Mouse (Mus musculus): Measurements from ENCODE around the gene Utrn. TPM values are rescaled to one million over a fixed set of nuclear protein-coding genes. Genes with fewer than 3 reads are reported as not detected.

Gene Utrn
- total and polyA plus RNA-seq, 2 experiments from 2014 or later: 48.4 to 61.6 TPM

GRCm38 (mm10) chr10:12573601-12574000, 295.6 kb downstream of the Utrn start:
- Histone ChIP-seq H3K9me3 (replicated peaks; ENCODE audit: control insufficient read depth, low read length) (no peaks in the 10 kb centered on the region), H3K36me3 (replicated peaks; ENCODE audit: control insufficient read depth, insufficient read depth, low read length) (no peaks in the 10 kb centered on the region), H3K27ac (ENCODE audit: low read depth) (0 out of 2 replicates have a peak overlapping the region, but pooled peaks have one; percentile 11), H3K4me2 (ENCODE audit: low read depth, low read length) (peak overlapping the region; percentile 36; the same call in 1 of the 2 replicates), H3K4me3 (ENCODE audit: low read depth, low read length) (no peak overlapping the region), H3K27me3 (ENCODE audit: control insufficient read depth, insufficient read depth, low read length) (no peaks in the 10 kb centered on the region), H3K4me1 (ENCODE audit: control insufficient read depth, insufficient read depth) (no peaks in the 10 kb centered on the region), H3K9ac (replicated peaks; ENCODE audit: low read depth, low read length) (no peak overlapping the region)
- WGBS: 21% methylated on average over 6 of the region's 6 CpGs
- DNase-seq (ENCODE audit: low spot score): peak; percentile 36
- peak; percentile 44; the same call in 1 of the 2 replicates for ATAC-seq (ENCODE audit: insufficient read depth, low read depth)
- TF ChIP-seq EP300 (IDR thresholded peaks at IDR 0.05; ENCODE audit: low read depth) (no peak), CTCF (IDR thresholded peaks at IDR 0.05; ENCODE audit: low read depth) (no peak)

- Histone ChIP-seq H3K4me3 (ENCODE audit: low read depth, low read length) (no peak overlapping the region), H3K27me3 (ENCODE audit: control insufficient read depth, insufficient read depth, low read length) (no peaks in the 10 kb centered on the region), H3K4me1 (ENCODE audit: control insufficient read depth, insufficient read depth) (0 out of 2 replicates have a peak, but pooled peaks cover 4% of the 10 kb centered on the region), H3K36me3 (replicated peaks; ENCODE audit: control insufficient read depth, insufficient read depth, low read length) (no peaks in the 10 kb centered on the region), H3K9ac (replicated peaks; ENCODE audit: low read depth, low read length) (no peak overlapping the region), H3K9me3 (replicated peaks; ENCODE audit: control insufficient read depth, low read length) (no peaks in the 10 kb centered on the region), H3K4me2 (ENCODE audit: low read depth, low read length) (no peak overlapping the region), H3K27ac (ENCODE audit: low read depth) (no peak overlapping the region)
- ATAC-seq (ENCODE audit: insufficient read depth, low read depth): no peak
- TF ChIP-seq EP300 (IDR thresholded peaks at IDR 0.05; ENCODE audit: low read depth) (no peak), CTCF (IDR thresholded peaks at IDR 0.05; ENCODE audit: low read depth) (no peak)
- WGBS: 38% methylated on average over 4 of the region's 4 CpGs
- DNase-seq (ENCODE audit: low spot score): no peak
These were observed 296.4 kb downstream of the Utrn start for GRCm38 (mm10) chr10:12572759-12573158.

GRCm38 (mm10) chr10:12564425-12564824, 304.7 kb downstream of the Utrn start:
- WGBS: 48% methylated on average over 4 of the region's 4 CpGs
- Histone ChIP-seq H3K27ac (ENCODE audit: low read depth) (no peak overlapping the region), H3K4me1 (ENCODE audit: control insufficient read depth, insufficient read depth) (peaks cover 11% of the 10 kb centered on the region; the same call in 1 of the 2 replicates), H3K27me3 (ENCODE audit: control insufficient read depth, insufficient read depth, low read length) (no peaks in the 10 kb centered on the region), H3K36me3 (replicated peaks; ENCODE audit: control insufficient read depth, insufficient read depth, low read length) (no peaks in the 10 kb centered on the region), H3K4me3 (ENCODE audit: low read depth, low read length) (no peak overlapping the region), H3K9me3 (replicated peaks; ENCODE audit: control insufficient read depth, low read length) (no peaks in the 10 kb centered on the region), H3K9ac (replicated peaks; ENCODE audit: low read depth, low read length) (no peak overlapping the region), H3K4me2 (ENCODE audit: low read depth, low read length) (no peak overlapping the region)
- ATAC-seq (ENCODE audit: insufficient read depth, low read depth): no peak
- DNase-seq (ENCODE audit: low spot score): no peak
- TF ChIP-seq CTCF (IDR thresholded peaks at IDR 0.05; ENCODE audit: low read depth) (no peak), EP300 (IDR thresholded peaks at IDR 0.05; ENCODE audit: low read depth) (no peak)

DNA sequence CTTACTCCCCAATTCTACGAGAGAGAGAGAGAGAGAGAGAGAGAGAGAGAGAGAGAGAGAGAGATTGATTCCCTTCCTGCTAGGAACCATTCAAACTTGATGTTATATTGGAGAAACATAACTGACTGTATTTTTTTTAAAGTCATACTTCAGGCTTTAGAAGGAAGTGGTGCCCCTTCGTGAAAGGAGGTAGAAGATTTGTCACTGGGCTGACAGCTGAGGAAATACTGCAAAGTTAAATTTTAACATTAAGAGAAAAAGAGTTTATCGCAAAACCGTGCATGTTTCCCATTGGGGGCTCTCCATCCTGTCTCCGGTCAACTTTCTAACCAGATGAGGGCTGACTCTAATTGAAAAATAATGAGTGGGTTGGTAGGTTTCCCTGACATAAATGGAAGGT, 310.4 kb downstream of the Utrn start:
- DNase-seq (ENCODE audit: low spot score) (no peak), ATAC-seq (ENCODE audit: insufficient read depth, low read depth) (no peak)
- no peak overlapping the region for H3K9ac ChIP-seq (replicated peaks; ENCODE audit: low read depth, low read length)
- H3K4me3 ChIP-seq (ENCODE audit: low read depth, low read length): no peak overlapping the region
- H3K4me1 ChIP-seq (ENCODE audit: control insufficient read depth, insufficient read depth): no peaks in the 10 kb centered on the region
- 81% methylated on average over 5 of the region's 5 CpGs for WGBS
- no peaks in the 10 kb centered on the region for H3K36me3 ChIP-seq (replicated peaks; ENCODE audit: control insufficient read depth, insufficient read depth, low read length)
- H3K27me3 ChIP-seq (ENCODE audit: control insufficient read depth, insufficient read depth, low read length): no peaks in the 10 kb centered on the region
- no peak for TF ChIP-seq CTCF (IDR thresholded peaks at IDR 0.05; ENCODE audit: low read depth)
- no peak for TF ChIP-seq EP300 (IDR thresholded peaks at IDR 0.05; ENCODE audit: low read depth)
- no peaks in the 10 kb centered on the region for H3K9me3 ChIP-seq (replicated peaks; ENCODE audit: control insufficient read depth, low read length)
- no peak overlapping the region for H3K27ac ChIP-seq (ENCODE audit: low read depth)
- H3K4me2 ChIP-seq (ENCODE audit: low read depth, low read length): no peak overlapping the region

DNA sequence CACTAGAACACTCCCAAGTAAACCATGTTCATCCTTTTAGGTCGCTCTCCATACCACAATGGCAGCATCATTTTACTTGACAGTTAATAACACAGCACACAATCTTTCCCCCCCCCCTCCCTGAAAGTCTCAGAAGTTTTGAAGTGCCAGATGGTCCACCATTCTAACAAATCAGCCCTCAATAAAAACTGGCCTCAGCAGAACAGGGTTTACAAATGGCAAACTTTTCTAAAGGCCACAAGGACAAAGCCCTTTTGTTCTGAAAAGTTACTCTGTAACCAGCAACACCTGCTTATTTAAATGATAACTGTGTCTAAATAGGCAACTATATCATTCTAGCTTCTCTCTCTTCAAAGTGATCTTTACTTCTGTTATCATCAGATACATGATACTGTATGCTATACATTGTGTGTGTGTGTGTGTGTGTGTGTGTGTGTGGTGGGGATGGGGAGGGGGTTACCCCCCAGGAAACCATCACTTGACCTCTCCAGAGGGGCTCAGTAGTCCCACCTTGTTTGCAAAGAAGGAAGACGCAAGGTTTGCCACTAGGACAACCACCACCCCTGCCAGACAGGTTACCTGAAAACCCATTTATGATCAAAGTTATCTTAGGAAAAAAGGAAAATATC, 315.0 kb downstream of the Utrn start:
- TF ChIP-seq CTCF (IDR thresholded peaks at IDR 0.05; ENCODE audit: low read depth) (no peak), EP300 (IDR thresholded peaks at IDR 0.05; ENCODE audit: low read depth) (no peak)
- Histone ChIP-seq H3K27ac (ENCODE audit: low read depth) (no peak overlapping the region), H3K4me1 (ENCODE audit: control insufficient read depth, insufficient read depth) (no peaks in the 10 kb centered on the region), H3K9ac (replicated peaks; ENCODE audit: low read depth, low read length) (no peak overlapping the region), H3K36me3 (replicated peaks; ENCODE audit: control insufficient read depth, insufficient read depth, low read length) (no peaks in the 10 kb centered on the region), H3K27me3 (ENCODE audit: control insufficient read depth, insufficient read depth, low read length) (no peaks in the 10 kb centered on the region), H3K4me3 (ENCODE audit: low read depth, low read length) (no peak overlapping the region), H3K4me2 (ENCODE audit: low read depth, low read length) (no peak overlapping the region), H3K9me3 (replicated peaks; ENCODE audit: control insufficient read depth, low read length) (no peaks in the 10 kb centered on the region)
- DNase-seq (ENCODE audit: low spot score) (no peak), ATAC-seq (ENCODE audit: insufficient read depth, low read depth) (no peak)
- 95% methylated on average over 2 of the region's 2 CpGs for WGBS

GRCm38 (mm10) chr10:12552890-12553278, 316.3 kb downstream of the Utrn start:
- WGBS: 83% methylated on average over 5 of the region's 5 CpGs
- no peaks in the 10 kb centered on the region for H3K27me3 ChIP-seq (ENCODE audit: control insufficient read depth, insufficient read depth, low read length)
- no peak overlapping the region for H3K4me3 ChIP-seq (ENCODE audit: low read depth, low read length)
- H3K4me1 ChIP-seq (ENCODE audit: control insufficient read depth, insufficient read depth): peaks cover 4% of the 10 kb centered on the region; the same call in 1 of the 2 replicates
- no peaks in the 10 kb centered on the region for H3K36me3 ChIP-seq (replicated peaks; ENCODE audit: control insufficient read depth, insufficient read depth, low read length)
- ATAC-seq (ENCODE audit: insufficient read depth, low read depth) (no peak), DNase-seq (ENCODE audit: low spot score) (no peak)
- H3K27ac ChIP-seq (ENCODE audit: low read depth): no peak overlapping the region
- TF ChIP-seq EP300 (IDR thresholded peaks at IDR 0.05; ENCODE audit: low read depth) (no peak), CTCF (IDR thresholded peaks at IDR 0.05; ENCODE audit: low read depth) (no peak)
- no peaks in the 10 kb centered on the region for H3K9me3 ChIP-seq (replicated peaks; ENCODE audit: control insufficient read depth, low read length)
- H3K4me2 ChIP-seq (ENCODE audit: low read depth, low read length): no peak overlapping the region
- no peak overlapping the region for H3K9ac ChIP-seq (replicated peaks; ENCODE audit: low read depth, low read length)
